Mouse (Mus musculus): ENCODE results near the gene Zcchc24.
A peak's percentile ranks its signal among the peaks of the same experiment; 100 is the strongest.

Zcchc24 gene

DNA sequence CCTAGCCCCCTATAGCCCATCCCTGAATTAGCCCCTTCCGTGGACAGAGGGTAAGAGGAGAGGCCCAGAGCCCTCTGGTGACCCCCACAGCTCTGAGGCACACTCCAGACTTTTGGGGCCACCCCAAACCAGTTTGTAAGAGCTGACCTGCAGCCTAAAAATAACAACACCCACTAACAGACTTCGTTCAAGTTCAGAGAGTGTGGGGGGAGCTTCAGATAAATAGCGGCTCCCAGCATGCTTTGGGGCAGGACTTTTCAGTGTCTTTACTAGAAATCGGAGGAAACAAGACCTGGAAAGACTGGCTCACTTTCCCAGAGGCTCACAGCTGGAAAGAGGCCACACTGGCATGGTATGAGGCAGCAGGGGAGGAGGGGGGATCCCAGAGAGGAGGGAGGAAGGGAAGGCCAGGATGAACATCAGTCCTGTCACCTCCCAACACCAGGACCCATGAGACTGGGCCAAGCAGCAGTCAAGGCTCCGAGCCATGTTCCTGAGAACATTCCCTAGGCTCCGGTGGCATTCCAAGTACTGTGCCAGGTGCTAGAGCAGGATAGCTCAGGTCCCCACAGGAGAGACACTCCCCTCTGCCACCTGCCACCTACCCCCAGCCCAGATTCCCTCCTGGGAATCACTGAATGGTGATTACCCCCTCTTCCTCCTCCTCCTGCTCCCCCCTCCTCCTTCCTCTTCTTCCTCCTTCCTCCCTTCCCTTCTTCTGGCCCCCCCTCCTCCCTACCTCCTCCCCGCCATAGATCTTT is 20.7 kb downstream of the Zcchc24 start:
- no peak for DNase-seq (ENCODE audit: low read depth)

- DNase-seq (ENCODE audit: low read depth) = no peak
Measured at GRCm38 (mm10) chr14:25746971-25747945, 21.6 kb downstream of the Zcchc24 start.

GRCm38 (mm10) chr14:25746371-25746770 is 22.5 kb downstream of the Zcchc24 start:
- DNase-seq (ENCODE audit: low read depth) = no peak

GRCm38 (mm10) chr14:25745365-25746184 is 23.3 kb downstream of the Zcchc24 start:
- DNase-seq (ENCODE audit: low read depth) = no peak

DNA sequence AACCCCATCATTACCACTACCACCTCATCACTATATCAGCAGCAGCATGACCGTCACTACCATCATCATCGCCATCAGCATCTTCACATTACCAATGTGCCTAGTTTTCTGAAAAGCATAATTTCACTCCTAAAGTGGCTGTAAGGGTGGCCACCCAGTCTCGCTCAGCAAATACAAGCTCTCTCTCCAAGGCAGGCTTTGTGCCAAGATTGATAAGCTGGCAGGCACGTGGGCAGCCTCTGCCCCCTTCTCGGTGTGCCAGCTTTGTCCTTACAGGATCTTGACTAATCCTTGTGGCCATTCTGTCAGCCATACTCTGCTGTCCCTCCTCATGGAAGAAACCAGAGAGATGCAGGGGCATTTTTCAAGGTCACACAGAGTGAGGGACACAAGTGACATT is 25.9 kb downstream of the Zcchc24 start:
- DNase-seq (ENCODE audit: low read depth) = no peak

DNA sequence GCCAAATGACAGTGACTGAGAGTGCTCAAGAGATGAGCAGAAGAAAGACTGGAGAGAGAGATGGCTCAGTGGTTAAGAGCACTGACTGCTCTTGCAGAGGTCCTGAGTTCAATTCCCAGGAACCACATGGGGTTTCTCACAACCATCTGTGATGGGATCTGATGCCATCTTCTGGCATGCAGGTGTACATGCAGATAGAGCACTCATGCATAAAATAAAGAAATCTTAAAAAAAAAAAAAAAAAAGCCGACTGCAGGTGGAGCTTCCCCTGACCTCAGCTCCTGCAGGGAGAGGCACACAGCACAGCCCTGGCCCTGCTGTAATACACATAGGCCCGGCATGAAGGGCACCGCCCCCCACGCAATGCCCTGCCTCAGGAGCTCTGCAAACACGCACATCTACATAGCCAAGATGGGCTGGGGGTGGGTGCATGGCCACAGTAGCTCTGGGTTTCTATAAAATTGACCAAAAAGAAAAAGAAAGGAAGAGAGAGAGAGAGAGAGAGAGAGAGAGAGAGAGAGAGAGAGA is 26.9 kb downstream of the Zcchc24 start:
- DNase-seq (ENCODE audit: low read depth) = no peak

- no peak for DNase-seq (ENCODE audit: low read depth)
Measured at GRCm38 (mm10) chr14:25741211-25741610, 27.6 kb downstream of the Zcchc24 start.

- DNase-seq (ENCODE audit: low read depth) = no peak
Measured at GRCm38 (mm10) chr14:25739957-25740565, 28.8 kb downstream of the Zcchc24 start.

DNA sequence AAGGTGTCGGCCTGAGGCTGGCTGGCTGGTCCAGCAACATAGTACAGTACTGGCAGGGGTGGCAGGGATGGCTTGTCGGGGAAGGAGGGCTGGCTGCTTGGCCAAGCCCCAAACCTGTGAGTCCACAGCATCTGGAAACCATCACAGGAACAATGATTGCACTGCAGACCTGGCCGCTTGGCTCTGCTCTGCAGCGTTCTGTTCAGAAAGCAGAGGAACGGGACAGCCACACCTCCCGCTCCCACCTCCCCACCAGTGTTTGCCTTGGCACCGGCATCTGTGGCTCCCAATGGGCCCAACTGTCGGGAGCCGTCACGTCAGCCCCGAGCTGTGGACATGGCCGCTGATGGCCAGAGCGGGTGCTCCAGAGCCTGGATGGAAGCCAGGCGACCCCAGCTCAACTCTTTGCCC is 30.2 kb downstream of the Zcchc24 start:
- DNase-seq (ENCODE audit: low read depth) = no peak

DNA sequence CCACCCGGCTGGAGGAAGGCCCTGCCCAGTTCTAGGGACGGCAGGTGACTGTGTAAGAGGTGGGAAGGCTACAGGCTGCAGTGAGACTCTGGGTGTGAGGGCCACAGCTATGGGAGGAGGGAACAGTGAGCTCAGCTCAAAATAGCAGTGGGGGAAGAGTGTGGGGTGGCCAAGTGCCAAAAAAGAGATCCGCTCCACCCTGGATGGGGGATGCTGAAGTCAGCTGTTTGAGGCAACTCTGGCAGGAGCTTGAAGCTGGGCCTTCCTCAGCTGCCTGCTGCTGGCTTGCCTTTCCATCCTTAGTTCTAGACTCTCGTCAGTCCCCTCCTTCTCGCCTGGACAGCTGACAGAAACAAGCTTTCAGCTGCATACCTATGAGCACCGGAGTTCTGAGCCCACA is 32.2 kb downstream of the Zcchc24 start:
- no peak for DNase-seq (ENCODE audit: low read depth)

GRCm38 (mm10) chr14:25736140-25736539 is 32.7 kb downstream of the Zcchc24 start:
- DNase-seq (ENCODE audit: low read depth) = no peak

DNA sequence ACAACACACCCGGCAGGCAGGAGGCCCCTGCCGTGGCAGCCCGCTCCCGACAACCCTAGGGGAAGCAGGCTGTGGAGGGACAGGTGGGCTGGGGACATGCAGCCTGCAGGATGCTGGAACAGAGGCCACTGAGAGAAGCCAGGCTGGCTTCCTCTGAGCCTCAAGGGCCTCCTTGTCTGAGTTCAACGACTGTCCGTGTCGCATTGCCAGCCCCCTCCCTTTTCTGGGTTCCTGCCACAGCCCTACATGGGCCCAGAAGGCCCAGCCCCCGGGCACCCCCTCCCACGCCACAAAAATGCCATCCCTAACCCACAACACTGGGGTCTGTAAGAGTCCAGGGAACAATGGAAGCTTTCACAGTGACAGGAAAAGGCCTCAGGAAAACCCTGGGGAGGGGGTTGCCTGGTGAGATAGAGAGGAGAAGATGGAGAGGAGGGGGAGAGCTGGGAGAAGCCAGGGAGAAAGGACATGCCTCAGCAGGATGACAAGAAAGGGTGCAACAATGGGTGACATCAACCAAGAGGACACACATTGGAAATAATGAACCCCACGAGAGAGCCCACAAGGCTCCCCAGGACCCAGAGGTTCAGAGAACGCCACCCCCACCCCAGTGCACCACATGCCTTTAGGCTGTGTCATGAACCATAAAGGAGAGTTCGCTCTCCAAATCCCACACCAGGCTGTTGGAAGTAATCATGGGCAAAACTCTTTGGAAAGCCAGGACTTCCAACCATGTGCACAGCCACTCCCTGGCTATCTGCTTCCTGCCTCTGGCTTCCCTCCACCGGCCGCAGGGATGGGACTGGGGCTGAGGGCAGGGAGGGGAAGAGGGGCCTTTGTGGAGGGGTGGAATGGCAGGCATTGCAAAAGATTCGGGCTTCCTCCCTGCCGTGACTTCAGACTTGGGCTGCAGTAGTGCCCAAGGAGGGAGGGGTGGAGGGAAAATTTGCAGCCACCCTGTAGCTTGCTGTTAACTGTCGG is 33.8 kb downstream of the Zcchc24 start:
- DNase-seq (ENCODE audit: low read depth) = no peak

- DNase-seq (ENCODE audit: low read depth) = no peak
Measured at GRCm38 (mm10) chr14:25727149-25727510, 41.7 kb downstream of the Zcchc24 start.

- DNase-seq (ENCODE audit: low read depth) = peak; percentile 23
Measured at GRCm38 (mm10) chr14:25726226-25727148, 42.4 kb downstream of the Zcchc24 start.

- no peak for DNase-seq (ENCODE audit: low read depth)
Measured at GRCm38 (mm10) chr14:25725690-25726089, 43.1 kb downstream of the Zcchc24 start.

- DNase-seq (ENCODE audit: low read depth) = no peak
Measured at GRCm38 (mm10) chr14:25725032-25725497, 43.8 kb downstream of the Zcchc24 start.

DNA sequence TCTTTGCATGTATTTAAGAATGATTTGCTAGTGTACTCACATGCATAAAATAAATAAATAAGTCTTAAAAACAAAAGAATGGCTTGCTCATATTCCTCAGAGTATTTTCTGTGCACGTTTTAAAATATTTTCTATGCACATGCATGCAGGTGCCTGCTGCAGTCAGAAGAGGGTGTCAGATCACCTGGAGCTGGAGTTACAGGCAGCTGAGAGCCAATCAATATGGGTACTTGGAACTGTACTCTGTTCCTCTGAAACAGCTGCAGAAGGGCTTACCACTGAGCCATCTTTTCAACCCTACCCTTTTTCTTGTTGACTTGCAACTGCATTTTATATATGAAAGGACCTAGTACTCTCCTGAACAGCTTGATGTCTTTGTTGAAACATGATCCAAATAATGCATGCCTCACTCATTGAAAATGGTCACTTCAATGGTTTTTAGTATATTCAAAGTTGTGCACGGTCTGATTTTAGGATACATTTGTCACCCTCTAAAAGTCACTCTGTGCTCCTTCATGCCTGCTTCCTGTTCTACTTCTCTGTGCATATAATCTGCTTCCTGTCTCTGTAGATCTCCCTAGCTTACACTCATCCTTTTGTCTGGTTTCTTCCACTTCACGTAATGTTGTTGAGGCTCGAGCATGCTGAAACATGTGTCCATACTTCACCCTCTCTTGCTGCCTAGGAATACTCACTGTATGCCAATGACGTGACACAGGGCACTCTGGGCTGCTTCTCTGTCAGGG is 47.7 kb downstream of the Zcchc24 start:
- no peak for DNase-seq (ENCODE audit: low read depth)

DNA sequence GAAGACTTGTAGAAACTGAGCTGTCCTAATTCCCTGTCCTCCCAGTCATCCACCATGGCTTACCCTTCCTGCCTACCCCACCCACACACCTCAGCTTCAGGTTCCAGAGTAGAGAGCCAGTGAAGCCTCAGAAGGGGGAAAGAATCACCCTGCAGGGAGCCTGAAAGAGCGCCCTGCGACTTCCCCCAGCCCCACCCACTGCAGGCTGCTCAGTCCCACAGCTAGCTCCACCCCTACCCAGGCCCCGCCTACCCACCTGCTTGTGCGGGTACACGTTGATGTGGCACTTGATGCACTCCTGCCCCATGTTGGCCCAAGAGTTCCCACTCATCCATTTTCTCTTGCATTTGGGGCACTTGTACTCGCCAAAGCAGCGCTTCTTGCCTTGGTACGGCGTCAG is 49.5 kb downstream of the Zcchc24 start:
- peak; percentile 23 for DNase-seq (ENCODE audit: low read depth)

All from c-Kit-positive CD71-positive TER-119-negative erythroid progenitor cells, embryonic 14.5 days (primary cell).